Mouse (Mus musculus): Measurements from ENCODE around the gene Cntnap5a.

Cntnap5a gene

DNA sequence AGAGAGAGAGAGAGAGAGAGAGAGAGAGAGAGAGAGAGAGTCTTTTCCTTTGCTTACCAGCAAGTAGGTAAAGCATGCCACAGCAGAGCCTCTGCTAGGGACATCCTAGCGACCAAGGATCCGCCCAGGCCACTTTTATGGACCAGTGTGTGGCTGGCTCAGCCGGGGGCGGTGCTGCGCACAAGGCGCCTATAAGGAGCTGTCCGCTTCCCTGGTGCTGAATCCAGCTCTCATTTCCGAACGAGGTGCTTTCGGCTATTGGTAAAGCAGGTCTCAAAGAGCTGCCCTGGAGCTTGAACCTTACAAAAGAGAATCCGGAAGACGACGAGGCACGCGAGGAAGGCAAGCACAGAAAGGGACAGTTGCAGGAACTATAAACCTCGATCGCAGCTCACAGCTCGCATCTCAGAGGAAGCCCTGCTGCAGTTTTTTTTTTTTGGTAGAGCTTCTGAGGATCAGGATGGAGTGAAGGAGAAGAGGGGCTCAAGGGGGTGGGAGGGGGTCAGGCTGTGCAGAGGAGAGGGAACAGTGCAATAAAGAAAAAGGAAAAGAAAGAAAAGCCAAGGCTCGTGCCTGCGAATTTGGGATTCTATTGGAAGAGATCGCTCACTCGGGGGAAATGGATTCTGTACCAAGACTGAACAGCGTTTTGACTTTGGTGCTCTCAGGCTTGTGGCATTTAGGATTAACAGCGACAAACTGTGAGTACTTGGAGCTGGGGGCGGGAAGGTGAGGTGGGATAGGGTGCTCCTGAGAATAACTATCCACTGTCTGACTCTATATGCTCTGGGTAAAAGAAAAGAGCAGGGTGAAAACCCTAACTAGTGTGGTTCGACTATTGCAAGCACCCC, at the start of gene Cntnap5a:
TSS of gene Cntnap5a (plus strand) at position 239 of the 851 bp plus-strand sequence.
- peak; percentile 21 for DNase-seq (ENCODE audit: low spot score)

DNA sequence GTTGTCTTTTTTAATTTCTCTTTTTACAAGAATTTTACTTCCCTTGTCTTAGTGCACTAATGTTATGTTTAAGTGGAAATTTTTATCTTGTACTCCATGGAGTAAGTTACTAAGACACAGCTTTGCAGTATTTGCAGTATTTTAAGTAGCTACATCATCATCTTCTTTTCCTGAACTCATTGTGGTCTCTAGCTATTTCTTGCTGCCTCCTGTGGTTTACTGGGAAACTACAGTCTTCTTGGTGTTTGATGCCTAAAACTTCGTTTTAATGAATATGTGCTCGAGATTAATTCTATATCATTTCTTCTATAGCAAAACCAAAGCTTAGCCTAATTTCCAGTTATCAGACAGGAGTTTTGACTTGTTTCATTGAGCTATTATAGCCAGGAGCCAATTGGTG, 37.6 kb upstream of the Cntnap5a start:
- no peak for DNase-seq (ENCODE audit: low spot score)

DNA sequence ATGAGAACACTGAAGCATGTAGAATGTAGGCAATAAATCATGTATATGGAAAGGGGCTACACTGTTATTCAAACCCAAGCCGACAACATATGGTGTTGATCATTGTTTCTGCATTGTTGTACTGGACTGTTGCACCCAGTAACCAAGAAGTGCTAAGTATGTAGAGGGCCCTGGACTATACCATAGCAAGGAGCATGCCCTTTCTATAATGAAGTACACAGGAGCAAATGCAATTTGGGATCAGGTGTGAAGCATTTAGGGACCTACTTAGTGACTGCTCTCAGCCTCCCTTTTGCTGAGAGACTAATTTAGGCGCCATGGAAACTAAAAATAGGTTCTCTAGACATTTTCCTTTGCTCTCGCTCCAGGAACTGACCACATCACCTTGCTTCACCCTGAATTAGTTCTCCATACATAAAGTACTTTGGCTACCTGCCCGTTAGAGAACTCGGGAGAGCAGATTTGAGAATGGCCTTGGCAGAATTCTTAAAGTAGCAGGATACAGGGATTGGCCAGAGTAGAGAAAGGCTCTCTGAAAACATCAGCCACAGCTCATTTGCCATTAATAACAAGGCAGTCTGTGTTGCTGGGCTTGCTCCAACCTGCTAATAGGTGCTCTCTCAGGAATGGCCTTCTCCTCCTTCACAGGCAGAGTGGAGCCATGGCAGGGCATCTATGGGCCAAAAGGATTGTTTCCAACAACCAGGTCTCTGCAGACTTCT, 26.1 kb upstream of the Cntnap5a start:
- no peak for DNase-seq (ENCODE audit: low spot score)

DNA sequence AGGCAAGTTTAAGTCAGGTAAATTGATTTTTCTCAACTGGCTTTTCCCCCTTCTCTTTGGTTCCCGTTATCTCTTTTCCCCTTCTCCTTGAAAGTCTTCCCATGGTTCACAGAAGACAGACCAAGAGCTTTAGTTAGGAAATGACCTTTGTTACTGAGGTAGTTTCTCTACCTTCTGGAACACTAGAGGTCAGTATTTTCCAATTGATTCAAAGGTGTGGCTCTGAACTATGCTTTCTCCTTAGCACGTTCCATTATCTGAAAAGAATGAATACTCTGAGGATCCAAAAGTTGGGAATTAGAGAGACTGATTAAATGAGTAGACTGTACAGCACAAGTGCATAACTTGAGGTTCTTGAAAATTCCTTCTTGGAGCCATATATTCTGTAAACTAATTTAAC, 1.9 kb downstream of the Cntnap5a start:
- no peak for DNase-seq (ENCODE audit: low spot score)

DNA sequence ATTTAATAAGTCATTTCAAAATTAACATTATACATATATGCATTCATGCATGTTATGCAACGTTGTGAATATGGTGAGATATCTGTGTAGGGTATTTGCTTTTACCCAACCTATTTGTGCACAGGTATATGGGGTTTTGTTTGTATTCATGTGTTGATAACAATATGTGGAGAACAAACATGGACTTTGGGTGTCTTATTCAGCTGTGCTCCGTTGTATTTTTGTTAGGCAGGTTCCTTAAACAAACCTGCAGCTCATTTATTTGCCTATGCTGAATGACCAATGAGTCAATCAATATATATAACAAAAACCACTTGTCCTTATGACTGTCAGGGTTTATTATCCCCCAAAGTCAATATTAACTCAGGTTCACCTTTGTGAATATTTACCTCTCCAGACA, 15.2 kb downstream of the Cntnap5a start:
- DNase-seq (ENCODE audit: low spot score), result no peak

DNA sequence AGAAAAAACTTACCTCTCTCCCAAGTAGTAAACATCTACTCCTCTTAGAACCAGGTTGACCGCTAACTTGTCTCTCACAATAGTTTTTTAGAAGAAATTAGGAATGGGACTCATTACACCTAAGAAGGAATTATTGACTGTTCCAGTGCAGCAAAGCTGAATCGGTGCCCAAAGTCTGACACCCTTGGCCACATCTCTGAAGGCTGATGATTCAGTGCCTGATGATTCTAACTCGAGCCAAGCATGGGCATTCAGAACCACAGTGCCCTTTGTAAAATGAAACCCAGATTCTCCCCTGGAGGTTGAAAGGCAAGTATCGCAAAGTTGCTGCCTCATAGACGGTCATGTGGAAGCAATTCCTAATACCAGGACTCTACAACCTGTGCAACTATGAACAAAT, 58.0 kb downstream of the Cntnap5a start:
- DNase-seq (ENCODE audit: low spot score), result no peak

DNA sequence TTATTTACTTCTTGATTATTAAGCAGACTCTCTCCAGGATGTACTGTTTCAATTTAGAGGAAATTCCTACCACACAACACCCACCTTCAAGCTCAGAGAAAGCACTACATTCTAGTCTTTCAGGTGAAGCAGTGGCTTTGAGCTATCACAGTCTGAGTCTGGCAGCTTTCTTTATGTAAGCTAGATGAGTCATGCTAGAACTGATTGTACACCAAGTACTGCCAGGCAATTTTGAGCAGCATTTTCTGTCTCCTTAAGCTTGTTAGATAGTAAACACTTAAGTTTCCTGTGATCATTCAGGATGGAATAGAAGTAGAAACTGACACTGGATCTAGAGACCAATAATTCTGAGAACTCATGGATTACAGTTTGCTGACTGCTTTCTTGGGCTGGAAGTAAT, 61.0 kb downstream of the Cntnap5a start:
- no peak for DNase-seq (ENCODE audit: low spot score)

DNA sequence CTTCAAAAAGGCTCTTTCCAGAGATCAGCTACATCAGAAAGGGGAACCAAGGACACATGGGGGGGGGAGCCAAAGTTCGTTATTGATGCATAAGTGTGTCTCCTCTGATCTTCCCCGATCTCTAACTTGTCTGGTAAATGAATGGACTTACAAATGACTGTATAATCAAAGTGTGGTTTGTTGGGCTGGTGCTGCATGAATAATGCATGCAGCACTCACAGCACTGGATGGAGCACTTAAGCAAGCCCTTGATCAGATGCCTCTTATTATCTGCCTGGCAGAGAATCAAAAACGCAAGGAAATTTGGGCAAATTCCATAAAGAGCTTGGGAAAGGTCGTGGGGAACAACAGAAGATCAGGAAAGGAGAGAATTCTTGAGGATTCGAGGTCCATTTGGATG, 100.2 kb downstream of the Cntnap5a start:
- DNase-seq (ENCODE audit: low spot score), result no peak

DNA sequence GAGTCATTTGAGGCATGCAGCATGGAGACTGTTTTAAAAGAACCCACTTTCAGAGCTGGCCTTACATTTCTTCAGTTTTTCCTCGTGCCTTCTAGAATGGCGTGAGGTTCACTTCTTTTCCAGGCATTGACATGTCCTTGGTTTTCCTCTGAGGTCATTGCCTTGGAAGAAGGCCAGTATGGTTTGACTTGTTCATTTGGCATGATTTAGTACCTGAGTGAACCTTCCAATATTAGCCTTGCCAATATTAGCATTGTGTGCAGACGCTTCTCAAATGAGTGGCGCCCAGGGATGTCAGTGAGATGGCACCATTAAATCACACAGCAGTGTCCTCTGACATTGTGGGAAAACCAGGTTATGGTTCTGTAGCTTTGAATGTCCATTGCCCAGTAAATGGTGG, 158.0 kb downstream of the Cntnap5a start:
- DNase-seq (ENCODE audit: low spot score), result no peak

DNA sequence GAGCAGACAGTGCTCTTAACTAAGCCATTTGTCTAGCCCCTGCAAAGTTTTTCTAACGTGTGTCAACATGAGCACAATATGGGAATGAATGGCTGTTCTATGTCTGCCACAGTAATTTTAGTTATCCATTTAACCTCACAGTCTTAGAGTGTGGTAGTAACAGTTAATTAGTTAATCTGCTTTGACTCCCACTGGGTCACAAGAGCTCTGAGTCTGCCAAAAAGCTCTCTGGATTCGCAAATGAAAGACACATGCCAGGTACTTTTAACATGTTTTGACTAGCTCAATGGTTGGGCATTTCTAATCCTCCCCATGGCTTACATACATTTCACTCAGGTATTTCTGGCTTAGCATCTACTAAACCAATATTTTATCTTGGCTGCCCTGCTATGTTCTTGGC, 163.0 kb downstream of the Cntnap5a start:
- DNase-seq (ENCODE audit: low spot score), result no peak

DNA sequence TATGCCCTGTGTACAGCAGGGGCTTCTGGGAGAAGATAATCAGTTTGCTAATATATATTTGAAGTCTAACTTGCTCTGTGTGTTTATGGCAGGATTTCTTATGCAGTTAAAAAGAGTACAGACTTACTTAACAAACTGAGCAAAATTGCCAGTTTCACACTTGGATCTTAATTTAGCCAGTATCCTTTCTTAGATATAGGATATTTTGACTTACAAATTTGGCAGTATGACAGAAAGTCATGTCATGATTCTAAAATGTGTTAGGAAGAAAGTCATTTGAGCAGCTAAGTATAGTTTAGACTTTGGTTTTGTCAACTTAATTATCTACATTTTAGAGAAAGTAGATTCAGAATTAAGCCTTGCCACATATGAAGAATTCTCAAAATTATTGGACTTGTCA, 167.7 kb downstream of the Cntnap5a start:
- no peak for DNase-seq (ENCODE audit: low spot score)

DNA sequence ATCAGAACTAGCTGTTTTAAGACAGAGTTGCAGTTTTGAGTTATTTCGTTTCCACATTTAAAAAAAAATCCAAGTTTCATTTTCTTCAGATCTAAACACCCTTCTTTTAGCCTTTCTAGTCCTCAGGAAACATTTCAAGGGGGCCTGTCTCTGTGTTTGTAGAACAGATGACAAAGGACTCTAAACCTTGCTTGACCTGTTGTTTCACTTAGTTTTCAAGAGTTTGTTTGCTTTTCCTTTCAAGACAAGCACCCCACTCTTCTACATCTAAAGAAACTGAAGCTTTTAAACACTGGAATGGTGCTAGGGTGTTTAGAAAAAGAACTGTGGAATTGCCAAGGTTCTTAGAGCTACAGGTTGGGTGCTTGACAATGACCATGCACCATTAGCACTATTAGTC, 233.8 kb downstream of the Cntnap5a start:
- DNase-seq (ENCODE audit: low spot score), result no peak

DNA sequence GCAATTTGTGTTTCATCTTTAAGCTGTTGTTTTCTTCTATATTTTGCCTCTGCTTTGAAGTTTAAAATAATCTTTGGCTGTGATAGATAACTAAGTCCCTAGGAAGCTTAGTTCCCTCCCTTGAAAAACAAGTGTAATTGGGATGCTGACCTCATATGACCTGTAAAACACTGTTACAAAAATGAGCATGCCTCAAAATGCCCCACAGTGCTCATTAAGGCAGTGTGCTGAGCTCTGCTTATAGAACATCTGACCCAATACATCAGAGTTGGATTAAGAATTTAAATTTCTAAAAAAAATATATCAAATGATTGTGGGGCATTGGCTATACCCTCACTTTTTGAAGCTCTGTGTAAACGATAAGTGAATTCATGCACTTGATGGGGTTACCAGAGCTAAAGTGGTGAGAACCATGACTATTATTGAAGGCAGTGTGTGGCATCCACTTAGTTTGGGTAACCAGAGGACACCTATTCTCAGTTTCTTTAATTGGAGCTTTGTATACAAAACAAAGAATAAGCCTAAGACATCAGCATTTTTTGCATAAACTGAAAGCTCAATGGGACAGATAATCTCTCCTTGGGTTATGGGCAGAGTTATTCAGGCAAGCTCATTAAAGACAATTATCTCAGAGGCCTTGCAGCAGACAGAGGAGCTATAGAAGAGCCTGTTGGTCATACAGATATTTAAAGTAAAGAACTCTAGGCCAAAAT, 241.6 kb downstream of the Cntnap5a start:
- DNase-seq (ENCODE audit: low spot score), result no peak

DNA sequence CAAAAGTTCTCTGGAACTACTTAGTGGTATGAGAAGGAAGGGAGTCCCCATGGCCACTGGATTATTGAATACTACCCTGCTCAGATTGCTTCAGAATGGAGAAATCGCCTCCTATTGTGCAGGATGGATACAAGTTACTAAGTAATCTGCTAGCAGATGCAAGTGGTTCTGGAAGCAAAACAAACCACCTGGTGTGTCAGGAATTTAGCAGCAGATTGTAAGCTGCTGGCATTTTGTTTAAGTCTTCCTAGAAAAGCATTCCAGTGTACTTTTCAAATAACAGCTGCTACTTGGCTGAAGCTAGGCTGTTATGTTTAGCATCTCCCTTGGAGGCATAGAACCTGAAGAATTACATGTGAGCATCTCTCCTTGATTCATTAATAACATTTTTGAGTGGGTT, 247.5 kb downstream of the Cntnap5a start:
- DNase-seq (ENCODE audit: low spot score), result no peak

DNA sequence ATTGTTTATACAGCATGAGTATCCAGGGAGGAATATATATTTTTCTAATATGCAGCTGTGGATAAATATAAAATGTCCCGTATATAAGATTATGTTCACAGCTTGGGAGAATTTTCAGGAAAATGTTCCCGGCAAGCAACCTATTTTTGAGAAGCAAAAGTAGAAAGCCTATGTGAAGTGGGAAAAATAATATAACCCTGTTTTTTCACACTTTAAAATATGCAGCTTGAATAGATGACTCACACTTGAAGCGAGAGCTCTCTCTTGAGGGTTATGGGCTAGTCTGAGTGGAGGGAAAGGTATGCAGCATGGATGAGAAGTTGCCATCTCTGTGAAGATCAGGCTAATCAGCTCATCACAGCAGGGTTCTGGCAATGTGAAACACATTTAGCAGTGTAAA, 261.3 kb downstream of the Cntnap5a start:
- DNase-seq (ENCODE audit: low spot score), result no peak

DNA sequence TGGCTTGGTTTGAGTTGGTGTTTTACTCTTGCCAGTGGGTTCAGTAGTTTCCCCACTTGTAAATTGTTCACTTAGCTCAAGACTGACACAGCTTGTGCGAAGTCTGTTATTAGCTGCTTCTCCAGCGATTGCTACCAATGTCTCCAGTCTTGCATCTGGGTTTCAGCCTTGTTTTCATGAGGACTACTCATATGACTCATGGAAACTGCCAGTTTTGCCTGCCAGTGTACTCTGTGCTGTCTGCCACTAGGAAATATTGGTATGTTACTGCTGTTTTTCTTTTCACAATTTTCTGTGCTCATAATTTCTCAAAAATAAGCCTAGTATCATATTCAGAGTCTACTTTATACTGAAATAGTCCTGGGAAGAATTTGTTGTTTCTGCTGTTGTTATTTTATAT, 272.0 kb downstream of the Cntnap5a start:
- no peak for DNase-seq (ENCODE audit: low spot score)

DNA sequence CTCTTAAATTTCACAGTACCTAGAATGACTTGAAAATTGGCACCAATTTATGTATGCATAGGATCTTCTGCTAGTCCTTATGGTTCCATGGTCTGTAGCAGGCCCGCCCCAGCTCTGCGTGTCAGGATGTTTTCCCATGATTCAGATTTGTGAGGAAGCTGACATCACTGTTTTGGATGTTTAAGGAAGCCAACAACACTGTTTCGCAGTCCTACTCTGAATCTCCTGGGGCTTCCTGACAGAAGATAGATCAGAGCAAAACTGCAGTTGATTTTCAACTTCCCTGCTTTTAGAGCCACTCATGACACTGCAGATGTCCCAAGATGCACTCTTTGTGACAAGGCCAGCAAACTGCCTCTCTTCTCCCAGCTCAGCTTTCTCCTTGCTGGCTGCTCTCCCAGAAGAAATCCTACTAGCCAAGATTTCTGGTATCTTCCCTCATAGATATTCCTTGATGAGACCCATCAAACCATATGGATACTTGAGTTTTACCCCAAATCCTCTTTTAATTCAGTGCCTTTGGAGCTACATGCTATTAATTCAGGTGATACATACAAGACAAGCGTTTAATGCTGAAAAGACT, 280.5 kb downstream of the Cntnap5a start:
- DNase-seq (ENCODE audit: low spot score), result no peak

DNA sequence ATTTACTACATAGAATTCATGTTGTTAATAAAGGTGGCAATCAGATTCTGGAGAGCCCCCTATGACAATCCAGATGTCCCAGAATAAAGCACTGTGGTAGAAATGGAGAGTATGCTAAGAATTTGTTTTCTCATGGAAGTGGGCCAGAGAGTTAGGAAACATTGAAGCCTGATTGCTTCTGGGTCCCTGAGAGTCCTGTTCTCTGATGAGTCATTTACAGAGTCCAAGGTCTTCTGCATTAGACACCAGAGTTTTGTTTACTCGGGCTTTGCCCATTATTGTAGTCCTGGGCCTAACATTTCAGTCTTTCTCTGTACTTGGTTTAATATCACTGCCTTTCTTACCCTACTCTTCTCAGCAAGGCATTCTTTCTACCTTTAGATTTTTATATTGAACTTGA, 305.6 kb downstream of the Cntnap5a start:
- DNase-seq (ENCODE audit: low spot score), result no peak

DNA sequence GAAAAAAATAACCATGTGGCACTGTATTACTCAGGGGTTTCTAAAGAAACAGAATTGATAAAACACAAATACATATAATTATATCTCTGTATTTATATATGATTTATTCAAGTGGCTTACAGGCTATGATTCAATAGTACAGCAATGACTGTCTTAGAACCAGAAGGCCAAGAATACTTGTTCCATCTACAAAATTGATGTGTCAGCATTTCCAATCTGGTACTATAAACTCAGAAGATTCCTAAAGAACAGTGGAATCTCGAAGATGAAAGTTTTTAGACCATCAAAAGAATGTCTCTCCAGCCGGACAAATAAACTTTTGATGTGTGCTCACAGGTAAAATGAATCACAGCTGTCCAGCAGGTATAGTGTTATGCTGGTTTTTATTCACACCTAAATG, 331.2 kb downstream of the Cntnap5a start:
- no peak for DNase-seq (ENCODE audit: low spot score)

DNA sequence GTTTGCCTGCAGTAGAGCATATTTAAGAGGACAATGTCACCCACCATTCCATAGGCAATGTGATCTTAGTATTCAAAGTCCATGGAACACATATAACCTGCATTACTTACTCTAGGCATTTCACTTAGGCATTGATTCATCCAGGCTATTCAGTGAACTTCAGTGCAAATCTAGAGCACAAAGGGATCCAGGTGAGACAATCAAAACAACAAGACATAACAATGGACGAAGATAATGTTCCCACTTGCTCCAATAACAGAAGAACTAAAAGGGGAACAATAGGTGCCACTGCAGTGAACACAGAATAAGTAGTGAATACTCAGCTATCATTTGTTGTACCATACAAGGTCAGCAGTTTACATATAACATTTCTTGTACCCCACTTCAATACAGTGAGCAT, 345.1 kb downstream of the Cntnap5a start:
- DNase-seq (ENCODE audit: low spot score), result no peak

DNA sequence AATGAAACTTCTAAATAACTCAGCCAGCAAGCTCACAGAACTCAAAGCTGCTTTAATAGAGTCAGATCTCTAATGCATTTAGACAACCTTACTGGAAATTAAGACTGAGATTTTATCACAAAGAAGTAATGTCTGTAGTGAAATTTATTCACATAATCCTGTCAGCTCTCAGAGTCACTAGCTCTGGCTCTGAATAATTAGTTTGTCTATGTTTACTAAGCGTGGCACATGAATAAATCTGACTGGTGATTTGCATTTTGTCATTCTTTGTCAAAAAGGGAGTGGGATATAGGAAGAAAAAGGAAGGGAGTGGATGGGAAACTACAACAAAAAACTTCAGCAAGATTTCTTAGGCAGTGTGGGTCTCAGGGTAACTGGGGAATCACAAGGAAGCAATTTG, 351.3 kb downstream of the Cntnap5a start:
- DNase-seq (ENCODE audit: low spot score), result no peak

DNA sequence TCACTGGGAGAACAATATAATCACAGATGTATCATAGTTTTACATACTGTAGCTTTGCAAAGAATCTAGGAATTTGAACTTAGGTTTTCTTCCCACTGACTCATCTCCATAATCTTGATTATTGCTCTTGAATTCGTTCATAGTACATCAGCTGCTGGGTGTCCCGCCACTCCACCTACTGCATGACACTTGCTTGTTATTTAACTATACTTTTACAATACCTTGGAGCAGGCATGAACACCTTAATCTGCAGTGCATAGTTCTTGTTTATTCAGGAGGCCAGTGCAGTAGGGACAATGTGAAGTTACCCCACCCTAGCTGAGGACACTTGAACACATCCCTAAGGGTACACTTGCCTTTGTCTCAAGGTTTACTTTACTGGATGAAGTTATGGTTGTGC, 352.3 kb downstream of the Cntnap5a start:
- DNase-seq (ENCODE audit: low spot score), result no peak

DNA sequence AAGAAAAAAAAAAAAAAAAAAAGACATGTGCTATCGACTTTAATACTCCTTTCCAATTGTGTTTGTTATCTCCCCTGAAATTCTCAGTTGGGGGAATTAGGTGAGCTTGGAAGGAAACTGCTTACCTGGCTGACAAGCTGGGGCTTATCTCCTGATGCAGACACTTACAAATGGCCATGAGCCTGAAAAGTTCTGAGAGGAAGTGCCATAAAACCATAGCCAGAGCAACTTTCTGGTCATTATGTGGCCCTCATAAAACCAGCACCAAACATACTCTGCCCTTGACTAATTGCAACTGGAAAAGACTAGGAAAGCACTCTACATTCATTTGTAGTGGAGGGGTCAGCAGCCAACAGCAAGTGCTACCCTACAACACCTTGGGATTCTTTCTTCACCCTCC, 359.5 kb downstream of the Cntnap5a start:
- no peak for DNase-seq (ENCODE audit: low spot score)
